Mouse (Mus musculus) thymus, adult 2 months (tissue): Measurements from ENCODE around the gene Acat2.

ENCODE experiments used
- CTCF ChIP-seq: fragments of 200-500 bp; IDR thresholded peaks from 2 replicates; pipeline ENCODE4 v1.5.1; 2012; ENCODE audit warnings: mild to moderate bottlenecking, control low read depth, low read length, moderate library complexity, borderline replicate concordance; ENCODE audit not compliant: control insufficient read depth, poor library complexity, insufficient read depth; ENCODE audit errors: extremely low read depth
- POLR2A ChIP-seq: fragments of 200-500 bp; IDR thresholded peaks from 2 replicates; pipeline ENCODE4 v1.6.1; 2012; ENCODE audit warnings: mild to moderate bottlenecking, low read length, control low read depth, moderate library complexity; ENCODE audit not compliant: control insufficient read depth, poor library complexity, insufficient read depth; ENCODE audit errors: extremely low read depth

DNA sequence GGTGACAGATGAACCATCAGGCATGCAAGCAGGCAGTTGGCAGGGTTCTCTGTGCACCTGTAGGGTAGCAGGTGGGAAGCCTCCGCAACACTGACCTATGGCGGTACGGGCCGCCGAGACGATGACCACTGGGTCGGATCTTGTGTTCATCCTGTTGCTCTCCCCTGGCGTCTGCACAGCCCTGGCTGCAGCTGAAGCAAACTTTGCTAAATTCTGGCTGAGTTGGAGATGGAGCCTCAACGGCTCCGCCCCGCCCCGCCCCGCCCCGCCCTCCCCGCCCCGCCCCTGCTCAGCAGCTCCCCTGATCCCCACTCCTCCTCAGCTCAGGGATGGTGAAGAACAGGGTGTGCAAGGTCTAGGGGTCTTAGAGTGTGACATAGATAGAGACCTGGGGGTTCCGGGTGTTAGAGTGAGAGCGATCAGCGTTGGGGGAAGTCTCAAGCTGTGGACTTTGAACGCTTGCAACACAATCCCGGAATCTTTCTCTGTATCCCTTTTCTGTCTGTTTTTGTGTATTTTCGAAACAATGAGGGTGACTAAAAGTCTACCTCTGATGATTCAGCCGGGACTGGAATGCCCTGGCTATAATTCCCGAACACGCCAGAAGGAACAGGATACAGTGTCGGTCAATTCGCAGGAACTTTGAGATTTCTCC is 20.3 kb downstream of the Acat2 start, which contains the start of gene Acat3:
- TF ChIP-seq POLR2A, result no peak
- no peak for TF ChIP-seq CTCF
